Mouse (Mus musculus) stomach, adult 2 months (tissue): Measurements from ENCODE around the gene Hbs1l. TPM values are rescaled to one million over a fixed set of nuclear protein-coding genes. Genes with fewer than 3 reads are reported as not detected.

Experiments used
- polyA plus RNA-seq: library from polyadenylated mRNA; depleted of rRNA; stranded (reverse); fragments of >200 nt; gene quantifications from 2 replicates; pipeline ENCODE4 v1.2.3, GENCODE M21; 2012; rRNA removed

The Hbs1l gene
- polyA plus RNA-seq: 2.2 and 2.8 TPM in 2 replicates

DNA sequence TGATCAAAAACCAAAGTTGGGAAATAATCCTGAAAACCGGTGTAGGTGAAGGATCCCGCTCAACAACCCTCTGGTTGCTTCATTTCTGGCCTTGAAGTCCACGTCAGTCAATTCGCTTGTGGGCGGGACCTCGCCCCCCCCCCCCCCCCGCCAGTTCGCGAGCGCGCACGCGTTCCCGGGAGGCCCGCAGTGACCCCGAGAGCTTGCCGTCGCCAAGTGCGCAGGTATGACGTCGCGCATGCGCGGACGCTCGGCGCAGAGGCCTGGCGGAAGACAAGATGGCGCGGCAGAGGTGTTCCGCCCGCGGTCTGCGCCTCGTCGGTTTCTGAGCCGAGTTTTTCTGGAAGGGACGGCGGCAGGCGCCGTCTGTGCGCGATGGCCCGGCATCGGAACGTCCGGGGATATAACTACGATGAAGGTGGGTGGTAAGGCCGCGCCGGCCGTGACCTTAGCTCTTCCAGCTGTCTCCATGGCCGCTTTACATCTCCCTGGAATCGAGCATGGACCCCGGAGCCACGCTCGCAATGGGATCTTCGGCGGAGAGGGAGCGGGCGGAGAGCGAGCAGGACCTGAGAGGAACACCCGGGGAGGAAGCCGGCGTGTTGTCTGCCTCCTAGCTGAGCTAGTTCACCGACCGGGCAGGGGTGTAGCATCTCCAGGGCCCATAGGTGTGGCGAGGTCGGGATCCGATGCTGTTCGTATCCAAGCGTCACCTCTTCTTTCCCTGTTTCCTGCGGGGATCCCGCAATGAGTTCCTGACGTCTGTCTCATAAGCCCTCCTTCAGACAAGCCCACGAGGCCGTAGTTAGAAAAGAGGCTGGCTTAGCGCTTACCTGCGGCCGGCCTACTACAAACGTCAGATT, at the start of gene Hbs1l:
Hbs1l (plus strand) TSS at position 221 of the 863 bp plus-strand sequence.

DNA sequence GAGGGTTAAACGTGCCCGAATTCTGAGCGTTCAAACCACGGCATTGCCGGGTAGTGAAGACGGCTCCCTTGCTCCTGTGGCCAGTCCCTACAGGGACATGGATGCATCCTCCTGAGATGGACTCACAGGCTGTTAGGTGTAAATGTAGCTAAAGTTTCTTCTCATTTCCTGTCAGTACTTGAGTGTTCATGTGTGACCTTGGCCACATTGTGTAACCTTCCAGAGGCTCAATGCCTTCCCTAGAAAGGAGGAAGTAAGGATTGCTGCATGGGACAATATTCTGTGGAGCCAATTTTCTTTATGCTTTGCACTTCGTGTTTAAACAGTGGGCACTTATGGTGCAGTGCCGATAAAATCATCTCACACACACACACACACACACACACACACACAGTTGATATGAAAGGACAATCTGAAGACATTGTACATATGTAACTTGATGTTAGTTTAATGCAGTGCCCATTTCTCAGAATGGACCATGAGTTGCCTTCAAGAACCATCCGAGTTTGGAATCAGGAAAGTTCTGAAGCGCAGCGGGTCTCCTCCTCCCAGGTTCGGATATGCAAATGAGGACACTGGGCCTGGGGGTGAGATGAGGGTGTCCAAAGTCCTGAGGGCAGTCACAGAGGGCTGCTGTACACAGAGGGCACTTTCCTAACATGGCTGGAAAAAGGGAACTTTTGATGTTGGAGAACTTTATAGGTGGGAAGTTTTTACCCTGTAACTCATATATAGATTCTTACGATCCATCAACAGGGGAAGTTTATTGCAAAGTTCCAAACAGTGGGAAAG, 81.1 kb downstream of the Hbs1l start, which contains the start of gene Aldh8a1:
Aldh8a1 (plus strand) TSS at position 610 of the 792 bp plus-strand sequence.

Other genes starting within 250 kb of the Hbs1l start
- 0.12 and 0.53 TPM in 2 replicates for gene Myb, start 135.0 kb upstream of the Hbs1l start, polyA plus RNA-seq
- not detected in 2 replicates for gene Aldh8a1, start 81.3 kb downstream of the Hbs1l start, polyA plus RNA-seq